Mouse (Mus musculus) granulocyte monocyte progenitor cell, adult 5-6 weeks (primary cell): Measurements from ENCODE around the gene Myl6. TPM values are rescaled to one million over a fixed set of nuclear protein-coding genes. Genes with fewer than 3 reads are reported as not detected.

ENCODE experiments used
- ATAC-seq: replicated peaks from 2 replicates; pipeline ENCODE4 v1.8.0; 2016; ENCODE audit warnings: mild to moderate bottlenecking, moderate TSS enrichment, inconsistent platforms; ENCODE audit not compliant: poor library complexity, severe bottlenecking
- total RNA-seq, 2 experiments: library from RNA; stranded (forward) in 1 of 2; stranded (reverse) in 1 of 2; fragments of 200-712, 200-1000 nt in 1 of 2; fragments of >200 nt in 1 of 2; fragmentation: Nextera tagmentation in 1 of 2; gene quantifications; 2 replicates each; pipeline ENCODE4 v1.2.3; 2014 to 2017

Myl6 gene
- total RNA-seq, 2 experiments from 2014 or later = 1,105 to 1,278 TPM

DNA sequence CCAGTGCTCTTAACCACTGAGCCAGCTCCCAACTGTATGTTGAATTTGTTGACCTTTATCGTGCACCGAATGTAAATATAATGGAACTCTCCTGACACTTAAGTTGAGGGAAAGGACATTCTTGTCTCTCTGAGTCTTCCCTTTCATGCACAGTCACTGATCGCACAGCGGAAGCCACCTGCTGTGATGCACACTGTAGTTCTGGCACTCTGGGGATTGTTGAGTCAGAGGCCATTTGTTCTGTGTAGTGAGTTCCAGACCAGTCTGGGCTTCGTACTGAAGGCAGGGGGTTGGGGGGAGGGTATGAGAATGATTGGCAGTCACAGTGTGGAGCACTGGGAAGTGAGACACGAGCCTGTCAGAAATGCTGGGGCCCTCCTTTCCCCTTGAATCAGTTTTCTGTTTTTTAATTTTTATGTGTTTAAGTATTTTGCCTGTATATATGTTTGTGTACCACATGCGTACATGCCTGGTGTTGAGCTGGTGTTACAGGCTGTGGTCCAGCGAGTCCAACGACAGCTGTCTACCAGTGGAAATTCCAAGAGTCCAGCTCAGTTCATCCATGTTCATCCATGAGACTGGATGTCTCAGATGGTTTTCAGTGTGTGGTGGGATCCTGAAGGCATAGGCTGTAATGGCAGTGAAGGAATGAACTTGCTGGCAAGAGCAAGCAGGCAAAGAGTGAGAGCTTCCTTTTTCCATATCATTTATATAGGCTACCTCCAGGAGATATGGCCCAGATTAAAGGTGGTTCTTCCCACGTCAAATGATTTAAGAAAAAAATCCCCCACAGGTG is 52.4 kb downstream of the Myl6 start:
- no peak for ATAC-seq

Other genes starting within 250 kb of the Myl6 start
- 0.41 and 3.2 TPM in 2 replicates for gene Apon, start 240.0 kb downstream of the Myl6 start, total RNA-seq (2014; fragmentation: Nextera tagmentation)
- gene Apon, start 240.0 kb downstream of the Myl6 start, total RNA-seq (2017) = 0.31 and 0.99 TPM in 2 replicates
- gene Apof, start 225.5 kb downstream of the Myl6 start, total RNA-seq (2014; fragmentation: Nextera tagmentation) = not detected in 2 replicates
- 0.34 and 0.57 TPM in 2 replicates for gene Apof, start 225.5 kb downstream of the Myl6 start, total RNA-seq (2017)
- 26.8 and 28.5 TPM in 2 replicates for gene Stat2, start 223.6 kb downstream of the Myl6 start, total RNA-seq (2014; fragmentation: Nextera tagmentation)
- 6.5 and 7.1 TPM in 2 replicates for gene Stat2, start 223.6 kb downstream of the Myl6 start, total RNA-seq (2017)
- not detected in 2 replicates for gene Il23a, start 195.4 kb downstream of the Myl6 start, total RNA-seq (2014; fragmentation: Nextera tagmentation)
- 1.3 and 1.6 TPM in 2 replicates for gene Il23a, start 195.4 kb downstream of the Myl6 start, total RNA-seq (2017)
- gene Pan2, start 190.8 kb downstream of the Myl6 start, total RNA-seq (2014; fragmentation: Nextera tagmentation) = 22.7 and 25.7 TPM in 2 replicates
- 9.8 and 16.2 TPM in 2 replicates for gene Pan2, start 190.8 kb downstream of the Myl6 start, total RNA-seq (2017)
- 108 and 200 TPM in 2 replicates for gene Cnpy2, start 171.7 kb downstream of the Myl6 start, total RNA-seq (2014; fragmentation: Nextera tagmentation)
- 135 TPM in 2 replicates for gene Cnpy2, start 171.7 kb downstream of the Myl6 start, total RNA-seq (2017)
- 175 and 176 TPM in 2 replicates for gene Cs, start 156.4 kb downstream of the Myl6 start, total RNA-seq (2014; fragmentation: Nextera tagmentation)
- gene Cs, start 156.4 kb downstream of the Myl6 start, total RNA-seq (2017) = 104 and 114 TPM in 2 replicates
- 20.8 and 28.4 TPM in 2 replicates for gene Coq10a, start 125.1 kb downstream of the Myl6 start, total RNA-seq (2014; fragmentation: Nextera tagmentation)
- 6.8 and 7.9 TPM in 2 replicates for gene Coq10a, start 125.1 kb downstream of the Myl6 start, total RNA-seq (2017)
- gene Ankrd52, start 117.0 kb downstream of the Myl6 start, total RNA-seq (2014; fragmentation: Nextera tagmentation) = 58.1 and 60.1 TPM in 2 replicates
- gene Ankrd52, start 117.0 kb downstream of the Myl6 start, total RNA-seq (2017) = 9.1 and 11.3 TPM in 2 replicates
- gene Slc39a5, start 92.9 kb downstream of the Myl6 start, total RNA-seq (2014; fragmentation: Nextera tagmentation) = not detected in 2 replicates
- gene Slc39a5, start 92.9 kb downstream of the Myl6 start, total RNA-seq (2017) = not detected in 2 replicates
- 80.4 and 115 TPM in 2 replicates for gene Nabp2, start 82.7 kb downstream of the Myl6 start, total RNA-seq (2014; fragmentation: Nextera tagmentation)
- gene Nabp2, start 82.7 kb downstream of the Myl6 start, total RNA-seq (2017) = 58.6 and 60.5 TPM in 2 replicates
- 15.7 and 29.1 TPM in 2 replicates for gene Rnf41, start 82.5 kb downstream of the Myl6 start, total RNA-seq (2014; fragmentation: Nextera tagmentation)
- 16.5 and 18.6 TPM in 2 replicates for gene Rnf41, start 82.5 kb downstream of the Myl6 start, total RNA-seq (2017)
- 90.4 and 113 TPM in 2 replicates for gene Smarcc2, start 34.9 kb downstream of the Myl6 start, total RNA-seq (2014; fragmentation: Nextera tagmentation)
- gene Smarcc2, start 34.9 kb downstream of the Myl6 start, total RNA-seq (2017) = 56.4 and 56.9 TPM in 2 replicates
- 10.7 and 13.7 TPM in 2 replicates for gene Myl6b, start 4.5 kb upstream of the Myl6 start, total RNA-seq (2014; fragmentation: Nextera tagmentation)
- 1.2 and 1.7 TPM in 2 replicates for gene Myl6b, start 4.5 kb upstream of the Myl6 start, total RNA-seq (2017)
- gene Esyt1, start 31.7 kb upstream of the Myl6 start, total RNA-seq (2014; fragmentation: Nextera tagmentation) = 89.1 and 90.5 TPM in 2 replicates
- 78.8 and 97.6 TPM in 2 replicates for gene Esyt1, start 31.7 kb upstream of the Myl6 start, total RNA-seq (2017)
- 8.8 and 9.7 TPM in 2 replicates for gene Zc3h10, start 53.6 kb upstream of the Myl6 start, total RNA-seq (2014; fragmentation: Nextera tagmentation)
- 12.5 and 13.6 TPM in 2 replicates for gene Zc3h10, start 53.6 kb upstream of the Myl6 start, total RNA-seq (2017)
- 6,066 and 6,315 TPM in 2 replicates for gene Rpl41, start 55.2 kb upstream of the Myl6 start, total RNA-seq (2014; fragmentation: Nextera tagmentation)
- 3,608 and 4,444 TPM in 2 replicates for gene Rpl41, start 55.2 kb upstream of the Myl6 start, total RNA-seq (2017)
- 404 and 410 TPM in 2 replicates for gene Pa2g4, start 71.8 kb upstream of the Myl6 start, total RNA-seq (2014; fragmentation: Nextera tagmentation)
- 414 and 442 TPM in 2 replicates for gene Pa2g4, start 71.8 kb upstream of the Myl6 start, total RNA-seq (2017)
- 1.6 and 1.7 TPM in 2 replicates for gene Erbb3, start 95.5 kb upstream of the Myl6 start, total RNA-seq (2014; fragmentation: Nextera tagmentation)
- 1.4 and 1.8 TPM in 2 replicates for gene Erbb3, start 95.5 kb upstream of the Myl6 start, total RNA-seq (2017)
- gene Rps26, start 132.6 kb upstream of the Myl6 start, total RNA-seq (2014; fragmentation: Nextera tagmentation) = 2,754 and 2,968 TPM in 2 replicates
- 1,150 and 1,165 TPM in 2 replicates for gene Rps26, start 132.6 kb upstream of the Myl6 start, total RNA-seq (2017)
- gene Ikzf4, start 151.8 kb upstream of the Myl6 start, total RNA-seq (2014; fragmentation: Nextera tagmentation) = 0.62 TPM in 1 of 2 replicates, not detected in the other
- gene Ikzf4, start 151.8 kb upstream of the Myl6 start, total RNA-seq (2017) = not detected in 2 replicates
- 3.5 and 4.1 TPM in 2 replicates for gene Suox, start 179.9 kb upstream of the Myl6 start, total RNA-seq (2014; fragmentation: Nextera tagmentation)
- 5.9 and 8.1 TPM in 2 replicates for gene Suox, start 179.9 kb upstream of the Myl6 start, total RNA-seq (2017)
- gene Rab5b, start 202.1 kb upstream of the Myl6 start, total RNA-seq (2014; fragmentation: Nextera tagmentation) = 43.7 and 43.8 TPM in 2 replicates
- 45.7 and 58.0 TPM in 2 replicates for gene Rab5b, start 202.1 kb upstream of the Myl6 start, total RNA-seq (2017)
- 0.28 and 2.6 TPM in 2 replicates for gene Pmel, start 210.1 kb upstream of the Myl6 start, total RNA-seq (2014; fragmentation: Nextera tagmentation)
- 0.52 and 1.6 TPM in 2 replicates for gene Pmel, start 210.1 kb upstream of the Myl6 start, total RNA-seq (2017)
- 101 and 134 TPM in 2 replicates for gene Cdk2, start 210.9 kb upstream of the Myl6 start, total RNA-seq (2014; fragmentation: Nextera tagmentation)
- gene Cdk2, start 210.9 kb upstream of the Myl6 start, total RNA-seq (2017) = 60.3 and 73.1 TPM in 2 replicates